Mouse (Mus musculus) neural tube, embryonic 14.5 days (tissue): Measurements from ENCODE around the gene Kif26b. TPM values are rescaled to one million over a fixed set of nuclear protein-coding genes. Genes with fewer than 3 reads are reported as not detected.

Experiments used
- ATAC-seq: fragments of 200-750 bp; cut with Nextera tagmentation; 2 replicates; pipeline ENCODE4 v1.8.0; 2017; ENCODE audit warnings: low read depth, mild to moderate bottlenecking, moderate TSS enrichment, moderate library complexity
- H3K27ac ChIP-seq: fragments of 300-500 bp; sonication (generic); 2 replicates; pipeline ENCODE4 v1.5.1; 2014; ENCODE audit warnings: low read depth, mild to moderate bottlenecking, control low read depth, low read length, moderate library complexity, mixed read lengths
- H3K27me3 ChIP-seq: fragments of 300-500 bp; sonication (generic); 2 replicates; pipeline ENCODE4 v1.6.1; 2014; ENCODE audit warnings: low read length; ENCODE audit not compliant: control insufficient read depth, insufficient read depth
- H3K36me3 ChIP-seq: fragments of 300-500 bp; sonication (generic); 2 replicates; pipeline ENCODE4 v1.6.1; 2014; ENCODE audit warnings: low read length, mixed read lengths; ENCODE audit not compliant: control insufficient read depth, insufficient read depth
- H3K4me1 ChIP-seq: fragments of 300-500 bp; sonication (generic); 2 replicates; pipeline ENCODE4 v1.6.1; 2014; ENCODE audit warnings: low read length; ENCODE audit not compliant: control insufficient read depth, insufficient read depth
- H3K4me2 ChIP-seq: fragments of 300-500 bp; sonication (generic); 2 replicates; pipeline ENCODE4 v1.6.1; 2014; ENCODE audit warnings: mild to moderate bottlenecking, low read depth, low read length, control low read depth
- H3K4me3 ChIP-seq: fragments of 300-500 bp; sonication (generic); 2 replicates; pipeline ENCODE4 v1.5.1; 2014; ENCODE audit warnings: low read depth, low read length, control low read depth, mixed read lengths
- H3K9ac ChIP-seq: fragments of 300-500 bp; sonication (generic); replicated peaks from 2 replicates; pipeline ENCODE4 v1.6.1; 2014; ENCODE audit warnings: low read depth, mild to moderate bottlenecking, control low read depth, low read length, mixed read lengths
- H3K9me3 ChIP-seq: fragments of 300-500 bp; sonication (generic); 2 replicates; pipeline ENCODE4 v1.6.1; 2016; ENCODE audit warnings: low read length; ENCODE audit not compliant: control insufficient read depth
- WGBS: fragments of 180-500 bp; shearing (Covaris S2); extraction: QIAGEN DNeasy Blood & Tissue Kit; methylation state at CpG from one replicate; pipeline ENCODE4 v1.1.7; 2014; 5-methylcytosine and 5-hydroxymethylcytosine counted together
- polyA plus RNA-seq: library from polyadenylated mRNA; unstranded; fragments of >200 nt; fragmentation: Nextera tagmentation; extraction: Ambion mirVana; gene quantifications from 2 replicates; pipeline ENCODE4 v1.2.1, GENCODE M21; 2014

Gene Kif26b
- polyA plus RNA-seq, 1 experiment from 2014 or later, result 18.5 TPM

DNA sequence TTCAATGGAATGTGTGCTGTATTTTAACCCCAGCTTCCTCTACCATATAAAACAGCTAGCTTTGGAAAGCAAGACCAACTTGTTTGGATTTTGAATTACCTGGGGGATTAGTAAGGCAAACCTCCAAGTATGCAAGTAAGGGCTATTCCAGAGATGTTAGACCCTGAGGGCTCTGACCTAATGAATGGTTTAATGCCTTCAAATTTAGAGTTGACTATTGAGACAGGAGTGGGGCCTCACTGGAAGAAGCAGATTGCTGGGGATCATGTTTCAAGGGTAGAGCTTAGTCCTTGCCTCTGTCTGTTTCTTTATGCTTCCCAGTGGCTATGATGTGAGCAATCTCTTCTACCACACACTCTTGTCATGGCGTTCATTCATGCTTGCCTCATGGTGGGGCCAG, 349.8 kb downstream of the Kif26b start:
- Histone ChIP-seq H3K4me1 (no peaks in the 10 kb centered on the region), H3K4me3 (no peak overlapping the region), H3K27me3 (no peaks in the 10 kb centered on the region), H3K9ac (no peak overlapping the region), H3K36me3 (peaks cover 8% of the 10 kb centered on the region; the same call in 1 of the 2 replicates), H3K9me3 (no peaks in the 10 kb centered on the region), H3K27ac (no peak overlapping the region), H3K4me2 (no peak overlapping the region)
- ATAC-seq, result no peak
- WGBS, result 86% methylated on average over 1 of the region's 1 CpGs

DNA sequence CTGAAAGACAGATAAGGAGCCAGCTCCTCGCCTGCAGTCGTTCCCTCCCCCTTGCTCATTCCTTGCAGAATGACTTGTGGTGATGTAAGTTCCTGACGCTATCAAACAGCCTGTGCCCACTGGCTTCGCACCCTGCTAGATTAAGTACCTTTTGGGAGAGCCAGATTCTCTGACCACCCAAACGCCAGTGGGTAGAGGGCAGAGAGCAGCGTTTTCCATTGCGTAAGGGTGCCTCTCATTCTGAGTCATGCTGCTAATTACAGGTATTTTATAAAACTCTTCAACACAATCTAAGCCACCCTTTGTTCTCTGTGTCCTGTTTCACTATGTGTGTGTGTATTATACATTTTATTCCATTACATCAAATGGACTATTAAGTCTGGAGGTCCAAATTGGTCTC, 352.0 kb downstream of the Kif26b start:
- no peak overlapping the region for H3K4me2 ChIP-seq
- no peaks in the 10 kb centered on the region for H3K27me3 ChIP-seq
- no peaks in the 10 kb centered on the region for H3K9me3 ChIP-seq
- ATAC-seq, result no peak
- no peaks in the 10 kb centered on the region for H3K4me1 ChIP-seq
- no peaks in the 10 kb centered on the region for H3K36me3 ChIP-seq
- H3K9ac ChIP-seq, result no peak overlapping the region
- no peak overlapping the region for H3K4me3 ChIP-seq
- WGBS, result 91% methylated on average over 7 of the region's 7 CpGs
- no peak overlapping the region for H3K27ac ChIP-seq

DNA sequence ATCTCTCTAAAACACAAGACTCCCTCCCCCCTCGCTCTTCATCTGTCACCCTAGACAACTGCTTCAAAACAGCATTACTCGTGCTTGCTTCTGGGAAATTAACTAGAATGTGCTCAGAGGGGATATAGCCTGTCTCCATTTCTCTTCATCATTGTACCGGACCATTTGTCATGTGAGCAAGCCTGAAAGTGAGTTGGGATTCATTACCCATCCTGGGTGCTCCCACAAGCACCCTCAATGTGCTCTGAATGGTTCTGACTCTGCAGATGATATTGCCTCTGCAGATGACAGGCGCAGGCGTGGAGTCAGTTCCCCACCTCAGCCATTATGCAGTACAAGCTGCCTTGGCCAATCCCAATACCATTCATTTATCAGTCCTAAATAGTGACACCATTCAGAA, 357.7 kb downstream of the Kif26b start:
- peak; percentile 64; the same call in 1 of the 2 replicates for ATAC-seq
- Histone ChIP-seq H3K4me2 (no peak overlapping the region), H3K4me1 (peaks cover 2% of the 10 kb centered on the region; the same call in 1 of the 2 replicates), H3K9me3 (no peaks in the 10 kb centered on the region), H3K36me3 (no peaks in the 10 kb centered on the region), H3K4me3 (no peak overlapping the region), H3K9ac (no peak overlapping the region), H3K27ac (no peak overlapping the region), H3K27me3 (no peaks in the 10 kb centered on the region)
- WGBS, result 49% methylated on average over 5 of the region's 5 CpGs

DNA sequence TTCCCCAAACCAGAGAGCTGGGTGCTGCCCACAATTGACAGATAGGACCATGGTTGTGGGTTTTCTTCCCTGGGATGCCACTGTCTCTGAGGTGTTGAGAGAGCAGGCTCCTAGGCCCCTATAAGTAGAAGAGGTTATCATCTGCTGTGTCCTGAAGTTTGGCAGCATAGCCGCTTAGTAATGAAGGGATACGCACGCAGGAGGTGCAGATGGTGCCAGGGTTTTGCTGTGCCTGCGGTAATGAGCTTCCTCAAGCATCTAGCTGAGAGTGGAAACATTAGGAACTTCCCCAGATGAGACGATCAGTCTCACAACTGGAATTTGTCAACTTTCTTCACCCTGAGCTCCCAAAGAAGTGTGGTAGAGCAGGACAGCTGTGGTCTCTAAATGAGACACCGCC, 363.5 kb downstream of the Kif26b start:
- Histone ChIP-seq H3K4me1 (peaks cover 2% of the 10 kb centered on the region; the same call in 1 of the 2 replicates), H3K4me3 (no peak overlapping the region), H3K4me2 (no peak overlapping the region), H3K36me3 (no peaks in the 10 kb centered on the region), H3K9me3 (no peaks in the 10 kb centered on the region), H3K9ac (no peak overlapping the region), H3K27me3 (no peaks in the 10 kb centered on the region), H3K27ac (no peak overlapping the region)
- no peak for ATAC-seq
- 89% methylated on average over 6 of the region's 6 CpGs for WGBS

DNA sequence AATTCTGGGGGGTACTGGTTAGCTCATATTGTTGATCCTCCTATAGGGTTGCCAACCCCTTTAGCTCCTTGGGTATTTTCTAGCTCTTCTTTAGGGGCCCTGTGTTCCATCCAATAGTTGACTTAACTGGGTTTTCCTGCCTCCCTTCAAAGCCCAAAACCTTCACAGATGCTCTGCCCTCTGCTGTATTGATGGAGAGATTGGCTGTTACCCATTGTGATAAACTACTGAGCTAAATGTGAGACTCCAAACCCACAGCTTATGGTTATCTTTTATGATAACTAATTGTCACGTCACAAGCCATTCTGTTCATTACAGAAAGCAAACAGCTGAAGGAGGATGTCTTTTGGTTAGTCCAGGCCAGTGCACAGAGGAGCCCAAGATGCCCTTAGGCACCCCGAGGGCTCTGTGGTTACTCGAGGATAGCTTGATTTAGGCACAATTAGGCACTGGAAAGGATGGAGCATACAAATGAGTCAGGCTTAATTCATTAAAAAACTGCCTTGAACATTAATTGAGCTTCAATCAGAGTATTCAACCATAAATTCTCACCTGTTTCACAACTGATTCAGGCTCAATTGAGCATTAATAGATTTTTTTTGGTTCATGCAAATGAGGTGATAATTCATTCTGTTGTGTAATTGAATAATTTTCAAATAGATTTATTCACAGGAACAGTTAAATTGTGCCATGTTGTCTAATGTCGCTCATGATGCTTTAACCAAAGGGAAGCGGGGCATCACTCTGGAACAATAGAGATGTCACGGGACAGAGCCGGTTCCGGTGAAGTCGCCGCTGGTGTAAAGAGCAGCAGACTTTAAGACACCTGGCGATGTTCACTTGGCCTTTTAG, 364.5 kb downstream of the Kif26b start:
- H3K27me3 ChIP-seq, result no peaks in the 10 kb centered on the region
- no peaks in the 10 kb centered on the region for H3K9me3 ChIP-seq
- H3K9ac ChIP-seq, result no peak overlapping the region
- H3K4me1 ChIP-seq, result peaks cover 2% of the 10 kb centered on the region; the same call in 1 of the 2 replicates
- no peak for ATAC-seq
- no peaks in the 10 kb centered on the region for H3K36me3 ChIP-seq
- 51% methylated on average over 11 of the region's 11 CpGs for WGBS
- H3K27ac ChIP-seq, result no peak overlapping the region
- H3K4me2 ChIP-seq, result no peak overlapping the region
- H3K4me3 ChIP-seq, result no peak overlapping the region

DNA sequence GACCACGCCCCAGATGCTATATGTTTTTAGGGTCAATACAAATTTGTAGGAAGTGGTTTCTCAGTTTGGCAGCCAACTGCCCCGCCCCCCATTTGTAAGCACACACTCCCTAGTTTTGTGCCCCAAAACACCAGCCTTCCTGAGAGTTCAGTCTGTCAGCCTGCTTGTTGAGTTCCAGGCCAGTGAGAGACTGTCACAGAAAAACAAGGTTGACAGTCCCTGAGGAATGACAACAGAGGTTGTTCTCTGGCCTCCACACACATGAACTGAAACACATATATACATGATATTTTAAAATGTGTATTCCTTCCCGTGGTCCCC, 365.1 kb downstream of the Kif26b start:
- H3K36me3 ChIP-seq, result no peaks in the 10 kb centered on the region
- no peak for ATAC-seq
- no peak overlapping the region for H3K9ac ChIP-seq
- 85% methylated on average over 3 of the region's 3 CpGs for WGBS
- H3K4me2 ChIP-seq, result no peak overlapping the region
- H3K4me3 ChIP-seq, result no peak overlapping the region
- H3K27ac ChIP-seq, result no peak overlapping the region
- H3K27me3 ChIP-seq, result no peaks in the 10 kb centered on the region
- H3K4me1 ChIP-seq, result peaks cover 2% of the 10 kb centered on the region; the same call in 1 of the 2 replicates
- H3K9me3 ChIP-seq, result no peaks in the 10 kb centered on the region

DNA sequence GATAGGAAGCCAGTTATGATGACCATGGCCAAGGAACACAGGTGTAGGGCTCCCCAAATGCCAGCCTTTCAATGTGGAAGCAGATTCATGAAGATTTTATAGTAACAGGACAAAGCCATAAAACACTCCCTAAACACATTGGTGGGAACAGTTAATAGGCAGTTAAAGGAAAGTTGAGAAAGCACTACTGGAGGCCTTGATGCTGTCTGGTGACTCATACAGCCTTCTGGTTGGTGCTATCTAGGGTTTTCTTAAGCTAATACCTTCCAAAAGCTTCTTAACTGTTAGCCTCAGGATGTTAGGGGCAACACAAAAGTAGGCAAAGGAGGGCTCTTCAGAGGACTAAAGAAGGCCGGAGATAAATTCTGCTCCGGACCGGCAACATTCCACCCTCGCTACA, 366.7 kb downstream of the Kif26b start:
- no peaks in the 10 kb centered on the region for H3K36me3 ChIP-seq
- H3K9ac ChIP-seq, result no peak overlapping the region
- 96% methylated on average over 4 of the region's 4 CpGs for WGBS
- H3K4me1 ChIP-seq, result no peaks in the 10 kb centered on the region
- no peak for ATAC-seq
- no peak overlapping the region for H3K27ac ChIP-seq
- H3K27me3 ChIP-seq, result no peaks in the 10 kb centered on the region
- no peaks in the 10 kb centered on the region for H3K9me3 ChIP-seq
- H3K4me2 ChIP-seq, result no peak overlapping the region
- H3K4me3 ChIP-seq, result no peak overlapping the region

DNA sequence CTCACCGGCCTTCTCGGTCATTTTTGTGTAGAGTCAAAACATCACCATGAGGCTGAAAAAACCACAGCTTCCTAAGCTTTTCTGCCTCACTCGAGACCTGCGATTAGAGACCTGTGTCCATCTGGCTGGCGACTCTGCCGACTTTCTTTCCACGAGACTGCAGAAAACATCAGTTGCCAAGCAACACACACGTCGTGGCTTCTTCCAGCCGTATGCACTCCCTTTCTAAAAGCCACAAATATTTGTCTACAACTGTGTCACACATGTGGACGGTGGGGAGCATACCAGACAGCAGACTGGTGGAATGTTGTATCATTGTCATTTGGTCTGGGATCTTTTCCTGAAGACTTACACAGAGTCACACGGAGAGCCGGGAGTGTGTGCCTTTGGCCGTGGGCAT, 382.0 kb downstream of the Kif26b start:
- 0 out of 2 replicates have a peak, but pooled peaks cover 9% of the 10 kb centered on the region for H3K4me1 ChIP-seq
- no peak overlapping the region for H3K27ac ChIP-seq
- H3K4me2 ChIP-seq, result no peak overlapping the region
- no peaks in the 10 kb centered on the region for H3K36me3 ChIP-seq
- ATAC-seq, result no peak
- H3K9ac ChIP-seq, result no peak overlapping the region
- no peaks in the 10 kb centered on the region for H3K27me3 ChIP-seq
- H3K4me3 ChIP-seq, result no peak overlapping the region
- 44% methylated on average over 14 of the region's 14 CpGs for WGBS
- no peaks in the 10 kb centered on the region for H3K9me3 ChIP-seq

DNA sequence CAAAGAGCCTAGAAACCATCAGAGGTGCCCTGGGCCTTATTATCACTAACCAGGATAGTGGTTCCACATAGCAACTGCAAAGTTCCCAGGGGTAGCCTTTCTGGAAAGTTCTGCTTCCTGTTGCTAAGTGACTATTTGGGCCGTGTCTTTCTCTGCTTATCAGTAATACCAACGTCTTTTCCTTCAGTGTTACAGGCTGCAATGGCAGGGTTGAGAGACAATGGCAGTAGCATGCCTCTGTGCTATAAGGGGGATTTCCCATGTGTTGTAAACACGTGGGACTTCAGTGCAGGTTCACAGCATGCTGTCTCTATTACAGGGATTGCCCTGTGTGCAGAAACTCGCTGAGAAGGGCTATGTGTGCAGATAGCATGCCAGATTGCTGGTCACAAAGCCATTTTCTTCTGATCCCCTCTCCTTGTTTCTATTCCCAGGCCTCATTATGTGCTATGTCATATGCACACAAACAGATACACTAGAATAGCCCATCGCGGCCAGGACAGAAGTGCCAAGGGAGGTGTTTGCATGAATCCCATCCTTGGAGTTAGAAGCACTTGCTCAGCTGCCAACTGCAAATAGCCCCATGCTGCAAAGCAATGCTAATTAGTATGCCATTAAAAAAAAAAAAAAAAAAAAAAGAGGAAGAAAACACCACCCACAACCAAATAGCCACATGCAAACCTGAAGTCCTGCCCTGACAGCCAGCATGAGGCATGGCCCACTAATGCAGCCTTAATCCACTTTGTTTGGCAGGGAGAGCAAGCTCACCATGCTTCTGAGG, 384.2 kb downstream of the Kif26b start:
- Histone ChIP-seq H3K4me3 (no peak overlapping the region), H3K9ac (no peak overlapping the region), H3K36me3 (peaks cover 6% of the 10 kb centered on the region; the same call in 1 of the 2 replicates), H3K4me2 (no peak overlapping the region), H3K27me3 (no peaks in the 10 kb centered on the region), H3K9me3 (no peaks in the 10 kb centered on the region), H3K27ac (no peak overlapping the region), H3K4me1 (0 out of 2 replicates have a peak, but pooled peaks cover 9% of the 10 kb centered on the region)
- ATAC-seq, result peak; percentile 45; the same call in 1 of the 2 replicates
- WGBS, result 35% methylated on average over 6 of the region's 6 CpGs
